Mouse (Mus musculus): ENCODE results near the gene Arfrp1.

Arfrp1 gene

DNA sequence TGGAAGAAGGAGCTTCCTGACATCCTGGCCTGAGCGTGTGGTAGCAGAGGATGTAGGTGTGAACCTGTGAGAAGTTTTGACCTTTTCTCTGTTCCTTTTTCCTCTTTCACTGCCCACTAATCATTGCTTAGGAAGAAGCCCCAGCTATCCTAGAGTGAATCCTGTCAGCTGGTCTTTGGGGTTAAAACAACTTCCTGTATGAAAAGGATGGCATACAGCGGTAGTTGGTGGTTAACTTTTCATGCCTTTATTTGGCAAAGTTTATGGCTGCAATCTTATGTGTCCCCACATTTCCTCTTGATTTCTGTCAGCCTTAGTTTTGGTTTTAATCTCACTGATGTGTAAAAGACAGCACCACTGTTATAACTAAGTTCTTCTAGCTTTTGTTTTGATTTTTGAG lies 12.0 kb upstream of the Arfrp1 start:
- DNase-seq (ENCODE audit: low spot score) = no peak

DNA sequence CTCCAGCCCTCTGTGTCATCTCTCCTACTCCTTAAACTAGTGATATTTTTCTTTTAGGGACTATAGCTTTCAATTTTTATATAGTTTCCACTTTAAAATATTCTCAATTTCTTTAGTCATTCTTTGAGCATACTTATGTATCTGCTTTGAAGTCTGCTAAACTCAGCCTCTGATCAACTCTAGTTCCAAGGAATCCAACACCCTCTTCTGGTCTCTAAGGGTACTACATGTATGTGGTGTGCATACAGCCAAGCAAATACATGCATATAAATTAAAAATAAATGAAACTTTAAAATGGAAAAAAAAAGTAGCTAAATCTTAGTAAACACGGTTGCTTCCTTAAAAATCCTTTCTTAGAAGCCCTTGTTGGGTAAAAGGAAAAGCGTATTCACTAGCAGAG lies 10.6 kb upstream of the Arfrp1 start:
- DNase-seq (ENCODE audit: low spot score) = no peak

DNA sequence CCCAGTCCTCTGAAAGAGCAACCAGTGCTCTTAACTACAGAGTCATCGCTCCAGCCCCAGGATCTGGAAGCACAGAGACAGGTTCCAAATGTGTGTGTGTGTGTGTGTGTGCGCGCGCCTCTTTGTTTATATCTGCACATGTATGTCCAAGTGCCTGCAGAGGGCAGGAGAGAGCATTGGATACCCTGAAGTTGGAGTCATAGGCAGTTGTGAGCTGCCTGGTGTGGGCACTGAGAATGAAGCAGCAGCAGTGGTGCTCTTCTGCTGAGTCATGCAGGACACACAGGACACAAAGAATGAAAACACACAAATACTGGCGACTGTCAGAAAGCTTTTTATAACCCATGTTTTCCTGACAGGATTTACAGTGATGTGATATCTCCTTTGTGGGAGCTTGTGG lies 4.8 kb upstream of the Arfrp1 start:
- DNase-seq (ENCODE audit: low spot score) = no peak

DNA sequence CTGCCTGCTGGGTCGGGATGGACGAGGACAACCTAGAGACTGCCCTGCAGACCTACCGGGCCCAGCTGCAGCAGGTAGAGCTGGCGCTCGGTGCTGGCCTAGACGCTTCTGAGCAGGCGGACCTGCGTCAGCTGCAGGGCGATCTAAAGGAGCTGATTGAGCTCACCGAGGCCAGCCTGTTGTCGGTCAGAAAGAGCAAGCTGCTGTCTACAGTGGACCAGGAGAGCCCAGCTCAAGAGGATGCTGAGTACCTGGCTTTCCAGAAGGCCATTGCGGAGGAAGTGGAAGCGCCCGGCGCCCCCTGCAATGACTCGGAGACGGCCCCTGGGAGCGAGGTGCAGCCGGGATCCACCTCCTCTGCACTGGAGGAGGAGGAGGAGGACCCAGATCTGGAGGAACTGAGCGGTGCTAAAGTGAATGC lies 461 bp upstream of the Arfrp1 start:
- no peak for DNase-seq (ENCODE audit: low spot score)

DNA sequence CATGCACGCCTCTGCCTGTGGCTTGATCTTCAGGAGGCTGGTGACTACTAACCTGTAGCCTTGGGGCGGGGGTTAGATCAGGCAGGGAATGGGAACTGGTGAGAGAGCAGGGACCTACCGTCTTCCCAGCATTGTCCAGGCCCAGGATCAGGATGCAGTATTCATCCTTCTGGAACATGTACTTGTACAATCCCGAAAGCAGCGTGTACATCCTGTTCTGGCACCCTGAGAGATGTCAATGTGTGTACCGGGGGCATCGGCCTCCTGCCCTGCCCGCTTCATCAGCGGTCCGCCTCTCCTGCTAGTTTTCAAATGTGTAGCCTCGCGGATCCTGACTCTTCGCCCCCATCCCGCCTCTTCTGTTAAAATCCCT lies 731 bp downstream of the Arfrp1 start:
- no peak for DNase-seq (ENCODE audit: low spot score)

DNA sequence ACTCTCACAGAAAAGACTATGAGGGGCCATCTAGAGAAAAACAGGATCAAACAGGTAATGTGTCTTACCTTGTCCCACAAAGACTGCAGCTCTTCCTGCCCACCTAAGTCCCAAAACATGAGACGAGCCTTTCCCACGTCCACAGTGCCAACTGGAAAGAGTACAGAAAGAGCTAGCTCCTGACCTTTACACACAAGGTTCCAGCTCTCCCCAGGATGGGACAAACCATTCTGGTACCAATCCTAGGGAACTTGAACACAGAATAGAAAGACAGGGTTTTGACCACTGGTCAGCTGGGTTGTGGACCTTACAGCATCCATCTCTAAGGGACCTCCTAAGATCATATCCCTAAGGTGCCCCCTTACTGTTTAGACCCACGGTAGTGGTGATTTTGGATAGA lies 1.3 kb downstream of the Arfrp1 start:
- DNase-seq (ENCODE audit: low spot score) = no peak

DNA sequence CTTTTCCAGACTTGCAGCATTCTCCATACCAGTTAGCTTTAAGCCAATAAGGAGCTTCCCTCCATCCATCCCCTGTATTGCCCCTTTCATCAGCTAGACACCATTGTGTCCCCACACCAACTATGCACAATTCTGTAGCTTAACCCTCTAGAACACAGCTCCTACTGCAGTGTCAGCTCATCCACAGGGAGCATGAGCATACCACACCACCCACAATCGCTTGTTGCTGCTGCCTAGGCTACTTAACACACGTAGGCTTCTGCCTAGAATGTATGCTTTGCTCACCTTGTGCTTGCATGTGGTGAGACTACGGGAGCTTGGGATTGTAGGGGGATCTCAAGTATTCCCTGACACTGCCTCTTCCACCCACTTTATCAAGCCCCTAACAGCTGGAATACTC lies 8.4 kb downstream of the Arfrp1 start:
- no peak for DNase-seq (ENCODE audit: low spot score)

DNA sequence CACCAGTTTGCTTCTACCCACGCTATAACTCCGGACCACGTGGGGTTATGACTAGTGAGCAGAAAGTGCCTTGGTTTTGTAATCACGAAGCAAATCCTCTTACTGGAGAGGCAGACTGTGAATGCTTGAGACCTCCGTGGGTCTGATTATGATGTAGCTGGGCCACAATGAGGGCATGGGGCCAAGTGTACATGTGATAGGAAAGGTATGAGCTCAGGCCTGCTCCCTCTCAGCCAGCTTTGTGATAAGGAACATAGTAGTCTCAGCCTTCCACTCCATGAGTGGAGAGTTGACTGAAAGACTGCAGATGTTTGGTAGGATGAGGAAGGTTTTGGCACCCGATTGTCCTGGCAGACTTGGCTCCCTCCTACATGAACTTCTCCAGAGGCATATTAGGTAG lies 22.4 kb downstream of the Arfrp1 start:
- no peak for DNase-seq (ENCODE audit: low spot score)

DNA sequence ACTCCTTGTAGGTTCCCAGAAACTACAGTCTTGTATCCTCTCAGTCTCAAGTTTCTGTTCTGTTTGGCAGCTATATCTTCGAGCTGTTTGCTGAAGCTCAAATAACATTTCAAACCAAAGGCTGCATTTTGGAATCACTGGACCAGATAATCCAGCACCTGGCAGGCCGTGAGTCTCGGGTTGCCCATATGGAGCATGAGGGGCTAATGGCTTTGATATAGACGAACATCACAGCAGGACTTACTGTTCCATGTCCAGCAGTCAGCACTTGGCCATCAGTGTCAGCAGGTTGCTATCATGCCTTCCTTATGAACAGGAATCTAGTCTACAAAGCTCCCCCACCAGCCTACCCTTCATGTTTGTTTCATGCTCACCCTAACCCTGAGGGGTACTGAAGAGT lies 24.8 kb downstream of the Arfrp1 start:
- no peak for DNase-seq (ENCODE audit: low spot score)

DNA sequence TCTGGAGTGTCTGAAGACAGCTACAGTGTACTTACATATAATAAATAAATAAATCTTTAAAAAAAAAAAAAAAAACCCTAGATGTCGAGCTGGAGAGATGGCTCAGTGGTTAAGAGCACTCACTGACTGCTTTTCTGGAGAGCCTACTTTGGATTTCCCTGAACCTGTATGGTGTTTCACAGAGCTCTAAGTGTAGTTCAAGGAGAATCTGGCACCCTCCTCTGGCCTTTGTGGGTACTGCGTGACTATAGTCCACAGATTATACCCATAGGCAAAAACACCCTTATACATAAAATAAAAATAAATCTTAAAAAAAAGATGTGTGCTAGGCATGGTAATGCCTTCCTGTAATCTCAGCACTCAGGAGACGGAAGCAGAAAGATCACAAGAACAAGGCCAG lies 31.2 kb downstream of the Arfrp1 start:
- DNase-seq (ENCODE audit: low spot score) = no peak

DNA sequence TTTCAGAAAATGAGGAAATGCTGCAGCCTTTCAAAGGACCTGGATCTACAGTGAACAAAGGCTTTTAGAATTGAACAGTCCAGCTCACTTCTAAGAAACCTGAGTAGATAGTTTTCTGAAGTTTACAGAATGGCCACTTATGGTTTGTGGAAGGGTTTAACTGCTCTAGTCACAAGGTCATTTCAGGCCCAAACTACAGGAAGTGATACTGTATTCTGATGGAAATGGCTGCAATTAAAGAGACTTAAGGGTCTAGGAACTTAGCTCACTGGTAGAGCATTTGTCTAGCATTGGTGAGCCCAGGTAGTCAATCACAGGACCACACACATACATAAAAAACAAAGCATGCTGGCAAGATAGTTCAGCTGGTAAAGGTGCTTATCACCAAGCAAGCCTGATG lies 32.7 kb downstream of the Arfrp1 start:
- no peak for DNase-seq (ENCODE audit: low spot score)

DNA sequence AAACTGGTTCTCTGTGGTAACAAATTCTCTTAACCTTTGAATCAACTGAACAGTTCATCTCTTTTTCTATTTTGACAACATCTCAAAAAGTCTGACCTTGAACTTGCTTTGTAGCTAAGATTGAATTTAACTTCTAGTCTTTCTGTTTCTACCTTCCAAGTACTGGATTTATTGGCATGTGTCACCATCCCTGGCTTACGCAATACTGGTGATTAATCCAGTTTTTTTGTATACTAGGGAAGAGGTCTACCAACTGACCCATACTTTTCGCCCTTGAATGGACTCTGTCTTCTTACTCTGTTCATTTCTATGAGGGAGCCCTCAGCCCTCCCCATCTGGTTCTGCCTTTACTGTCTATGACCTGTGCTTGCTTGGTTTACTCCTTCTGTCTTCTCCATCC lies 39.1 kb downstream of the Arfrp1 start:
- no peak for DNase-seq (ENCODE audit: low spot score)

DNA sequence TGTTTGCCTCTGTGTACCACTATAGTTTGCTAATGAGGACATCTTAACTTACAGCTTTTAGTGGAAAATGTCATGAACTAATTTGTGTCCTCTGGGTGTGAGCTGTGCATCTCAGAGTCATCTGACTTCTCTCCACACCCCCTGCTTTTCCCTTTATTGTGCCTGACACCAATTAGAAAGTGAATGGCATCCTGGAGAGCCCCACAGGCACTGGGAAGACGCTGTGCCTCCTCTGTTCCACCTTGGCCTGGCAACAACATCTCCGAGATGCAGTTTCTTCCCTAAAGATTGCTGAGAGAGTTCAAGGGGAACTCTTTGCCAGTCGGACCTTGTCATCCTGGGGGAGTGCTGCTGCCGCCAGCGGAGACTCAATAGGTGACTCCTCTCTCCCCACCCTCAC lies 43.1 kb downstream of the Arfrp1 start:
- no peak for DNase-seq (ENCODE audit: low spot score)

DNA sequence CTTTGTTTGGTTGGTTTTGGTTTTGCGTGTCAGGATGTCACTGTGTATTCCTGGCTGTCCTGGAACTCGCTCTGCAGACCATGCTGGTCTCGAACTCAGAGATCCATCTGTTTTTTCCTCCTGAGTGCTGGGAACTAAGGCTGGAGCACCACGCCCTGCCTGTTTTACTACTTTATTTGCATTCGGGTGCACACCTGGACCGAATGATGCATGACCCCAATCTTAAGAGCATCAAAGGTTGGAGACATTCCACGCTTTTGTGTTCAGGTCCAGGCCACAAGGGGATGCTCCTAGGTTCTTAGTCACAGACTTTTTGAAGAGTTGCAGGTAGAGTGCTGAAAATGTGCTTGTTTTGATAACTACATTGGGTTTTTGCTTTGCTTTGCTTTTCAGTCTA lies 45.1 kb downstream of the Arfrp1 start:
- DNase-seq (ENCODE audit: low spot score) = no peak

DNA sequence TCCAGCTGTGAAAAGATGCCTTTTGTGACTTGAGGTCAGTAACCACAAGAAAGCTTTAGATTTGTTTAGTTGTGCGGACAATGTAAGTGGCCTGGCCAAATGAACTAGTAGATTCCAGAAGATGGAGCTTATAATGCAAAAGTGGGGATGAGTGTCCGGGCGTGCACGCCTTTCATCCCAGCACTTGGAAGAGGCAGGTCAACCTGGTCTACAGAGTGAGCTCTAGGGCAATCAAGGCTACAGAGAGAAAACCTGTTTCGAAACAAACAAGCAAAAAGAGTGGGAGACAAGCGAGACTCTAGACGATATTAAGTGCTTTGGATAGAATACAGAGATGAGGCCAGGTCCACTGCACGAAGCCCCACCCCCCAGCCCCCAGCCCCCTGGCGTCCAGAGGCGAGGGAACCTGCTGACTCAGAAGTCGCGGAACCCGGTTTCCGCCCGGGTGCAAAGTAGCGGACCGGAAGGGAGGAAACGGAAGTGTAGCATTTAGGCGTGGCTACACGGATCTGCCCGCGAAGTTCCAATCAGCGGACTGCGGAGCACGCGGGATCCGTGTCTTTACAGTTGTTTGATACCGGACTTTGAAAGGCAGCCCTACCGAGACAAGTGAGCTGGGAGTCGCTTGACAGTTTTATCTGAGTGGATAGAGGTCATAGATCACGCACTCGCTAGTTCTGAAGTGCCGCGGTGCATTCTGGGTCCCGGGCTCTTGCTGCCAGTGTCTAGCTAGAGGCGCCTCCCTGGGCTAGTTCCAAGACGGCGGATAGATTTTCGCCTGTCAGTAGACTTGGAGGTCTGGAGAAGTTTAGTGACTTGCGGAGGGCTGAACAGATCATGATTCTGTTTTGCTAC lies 45.7 kb downstream of the Arfrp1 start, which contains the start of gene Rtel1:
TSS of gene Rtel1 (plus strand) at position 492 of the 855 bp plus-strand sequence.
- DNase-seq (ENCODE audit: low spot score) = peak; percentile 87

DNA sequence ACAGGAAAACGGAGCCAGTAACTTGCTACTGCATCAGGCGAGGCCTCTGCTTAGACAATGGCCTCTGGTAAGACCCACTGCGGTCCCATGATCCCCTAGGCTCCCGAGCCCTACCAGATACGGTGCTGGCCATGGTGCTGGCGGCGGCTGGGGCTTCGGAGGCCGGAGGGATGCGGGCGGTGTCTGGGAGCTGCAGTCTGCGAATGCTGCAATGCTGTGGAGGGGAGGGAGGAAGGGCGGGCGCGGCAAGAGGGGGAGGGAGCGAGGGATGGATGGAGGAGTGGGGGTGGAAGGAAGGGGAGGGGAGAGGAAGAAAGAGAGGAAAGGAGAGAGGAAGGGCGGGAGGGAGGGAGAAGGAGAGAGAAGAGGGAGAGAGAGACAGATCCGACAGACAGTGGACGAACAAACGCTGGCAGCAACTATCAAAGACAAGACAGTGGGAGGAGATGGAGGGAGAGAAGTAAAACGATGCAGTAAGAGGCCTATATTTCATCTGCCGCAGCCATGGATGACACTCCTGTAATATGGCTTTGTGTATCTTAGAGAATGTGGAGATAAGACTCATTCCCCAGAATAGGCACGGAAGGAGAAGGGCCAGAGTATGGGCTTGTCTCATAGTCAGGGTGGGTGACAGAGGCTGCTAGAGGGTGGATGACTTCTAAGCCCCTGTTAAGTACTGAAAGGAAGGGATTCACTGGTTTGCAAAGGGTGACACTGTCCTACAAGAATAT lies 51.0 kb downstream of the Arfrp1 start, which contains the start of gene Stmn3:
TSS of gene Stmn3 (minus strand) at position 421 of the 731 bp plus-strand sequence.
- DNase-seq (ENCODE audit: low spot score) = peak; percentile 48

DNA sequence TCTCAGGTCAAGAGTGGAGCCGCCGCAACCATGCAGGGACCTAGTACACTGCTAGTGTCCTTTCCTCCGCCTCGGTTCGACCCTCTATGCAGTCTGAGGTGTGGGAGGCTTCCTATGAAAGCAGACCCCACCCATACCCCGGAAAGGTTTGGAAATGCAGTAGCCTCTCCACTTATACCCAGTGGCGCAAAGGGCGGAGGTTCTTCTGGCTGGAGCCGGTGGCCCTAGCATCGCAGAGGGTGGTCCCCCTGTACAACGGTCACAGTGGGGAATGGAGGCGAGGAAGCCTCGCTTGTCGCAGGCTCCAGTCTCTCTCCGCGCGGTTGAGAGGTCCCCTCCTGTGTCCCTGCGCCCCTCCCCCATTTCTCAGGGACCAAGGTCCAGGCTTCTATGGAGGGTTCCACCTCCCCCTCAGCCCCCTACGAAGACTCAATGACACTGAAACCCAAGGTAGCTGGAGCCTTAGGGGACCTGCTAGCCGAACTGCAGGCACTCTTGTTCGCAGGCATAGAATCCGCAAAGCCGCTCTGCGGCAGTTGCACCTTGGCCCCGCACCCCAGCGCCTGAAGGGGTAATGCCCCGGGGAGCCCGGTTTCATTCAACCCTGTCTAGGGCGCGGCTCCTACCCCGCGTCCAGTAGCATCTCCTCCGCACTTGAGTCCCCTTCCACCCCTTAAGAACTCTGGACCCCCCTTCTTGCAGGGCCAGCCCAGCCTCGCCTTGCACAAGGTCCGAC lies 51.7 kb downstream of the Arfrp1 start:
- no peak for DNase-seq (ENCODE audit: low spot score)

DNA sequence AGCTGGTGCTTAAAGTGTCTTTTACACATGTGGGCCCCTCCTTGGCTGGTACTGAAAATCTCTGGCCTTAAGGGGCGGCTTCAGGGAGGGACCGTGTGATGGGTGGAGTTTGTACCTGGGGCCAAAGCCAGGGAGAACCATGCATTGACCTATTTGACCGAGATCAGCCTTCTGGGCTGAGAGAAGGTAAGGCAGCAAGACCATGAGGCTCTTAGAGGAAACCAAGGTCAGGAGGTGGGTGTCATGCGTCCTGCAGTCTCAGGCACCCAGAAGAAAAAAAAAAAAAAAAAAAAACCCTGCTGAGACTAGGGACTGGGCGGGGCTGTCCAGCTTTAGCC lies 52.2 kb downstream of the Arfrp1 start:
- no peak for DNase-seq (ENCODE audit: low spot score)

DNA sequence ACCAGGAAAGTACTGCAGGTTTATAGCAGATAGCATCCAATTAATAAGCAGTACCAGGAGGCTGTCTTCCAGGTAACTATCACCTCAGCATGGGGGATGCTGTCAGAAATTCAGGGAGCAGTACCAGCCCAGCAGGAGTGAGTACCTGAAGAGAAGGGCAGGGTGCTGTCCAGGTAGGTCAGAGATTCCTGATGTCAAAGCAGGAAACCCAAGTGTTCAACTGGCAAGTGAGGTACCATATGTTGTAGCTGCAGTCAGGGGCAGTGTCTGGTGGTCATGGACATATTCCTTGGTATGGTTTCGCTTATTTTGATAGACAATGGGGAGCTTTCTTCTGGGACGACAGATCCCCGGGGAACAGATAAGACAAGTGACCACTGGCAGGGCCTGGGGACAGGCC lies 52.8 kb downstream of the Arfrp1 start:
- no peak for DNase-seq (ENCODE audit: low spot score)

All from testis, postnatal 14 days (tissue).